Mouse (Mus musculus) gastrocnemius, adult 8-10 months (tissue): ENCODE data around the gene Olfr6. TPM values are rescaled to one million over a fixed set of nuclear protein-coding genes. Genes with fewer than 3 reads are reported as not detected.
"Not testable (repeated sequence)": the region's sequence is repeated elsewhere in the genome, so short reads cannot be mapped to it uniquely, and the experiment has no call there.

Source experiments
- DNase-seq, 2 experiments: peaks; one replicate each; pipeline ENCODE4 v3.0.0; 2022; ENCODE audit warnings: low spot score in 2 of 2
- total RNA-seq, 4 experiments: library from RNA; stranded (reverse); gene quantifications; 2 replicates each; pipeline ENCODE4 v1.2.4; 2022

Gene Olfr6
- total RNA-seq = not detected

DNA sequence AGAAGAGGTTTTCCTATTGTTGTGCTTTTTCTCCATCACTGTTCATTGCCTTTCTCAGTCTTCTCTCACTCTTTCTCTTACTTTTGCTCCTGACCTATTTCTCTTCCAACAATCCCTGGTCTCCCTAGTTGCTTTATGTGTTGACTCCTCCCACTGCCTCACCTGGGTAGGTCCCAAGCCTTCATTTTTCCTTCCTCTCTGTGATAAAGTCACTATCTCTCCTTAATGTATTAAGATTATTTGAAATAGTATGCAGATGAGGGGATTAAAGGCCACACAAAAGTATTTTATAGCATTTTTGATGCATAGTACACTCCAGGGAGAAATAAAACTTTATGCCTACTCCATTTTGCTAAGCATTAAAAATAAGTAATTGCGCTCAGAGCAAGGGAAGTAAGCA lies at the start of gene Olfr6:
TSS of gene Olfr6 (minus strand) at position 101 of the 400 bp plus-strand sequence.
- DNase-seq = no peak

- DNase-seq = no peak
Measured at GRCm38 (mm10) chr7:107005972-107006371, 42.2 kb upstream of the Olfr6 start, which contains the start of gene Olfr2. Gene Olfr2 (minus strand): TSS chr7:107006072.

DNA sequence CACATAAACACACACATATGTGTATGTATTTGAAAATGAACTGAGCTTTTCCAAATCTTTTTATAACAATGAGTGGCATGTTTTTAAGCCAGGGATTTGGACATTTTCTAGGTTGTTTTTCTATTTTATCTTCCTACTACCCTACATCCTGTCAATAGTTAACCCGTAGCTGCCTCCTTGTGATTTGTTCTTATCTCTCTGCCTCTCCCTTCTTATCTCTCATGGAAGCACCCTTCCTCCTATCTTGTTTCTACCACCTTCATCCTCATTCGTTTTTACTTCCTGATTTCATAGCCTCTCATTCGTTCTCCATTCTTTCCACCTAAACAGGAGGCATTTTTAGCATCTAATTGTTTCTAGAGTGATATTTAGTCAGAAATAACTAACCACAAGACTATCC lies 40.4 kb upstream of the Olfr6 start:
- DNase-seq = no peak

DNA sequence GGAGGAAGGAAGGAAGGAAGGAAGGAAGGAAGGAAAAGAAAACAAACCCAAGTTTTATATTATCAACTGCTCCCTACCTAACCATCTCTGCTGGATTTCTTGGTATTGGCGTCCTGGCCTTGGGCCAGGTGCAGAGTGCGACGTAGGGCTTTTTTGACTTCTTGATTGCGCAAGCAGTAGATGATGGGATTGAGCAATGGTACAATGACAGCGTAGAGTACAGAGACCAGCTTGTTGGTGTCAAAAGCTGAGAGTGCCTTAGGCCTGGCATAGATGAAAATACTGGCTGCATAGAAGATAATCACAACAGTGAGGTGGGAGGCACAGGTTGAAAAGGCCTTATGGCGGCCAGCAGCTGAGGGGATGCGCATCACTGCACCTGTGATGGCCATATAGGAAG lies 37.1 kb upstream of the Olfr6 start:
- no peak for DNase-seq

GRCm38 (mm10) chr7:106985236-106985635 lies 21.5 kb upstream of the Olfr6 start:
- no peak for DNase-seq

DNA sequence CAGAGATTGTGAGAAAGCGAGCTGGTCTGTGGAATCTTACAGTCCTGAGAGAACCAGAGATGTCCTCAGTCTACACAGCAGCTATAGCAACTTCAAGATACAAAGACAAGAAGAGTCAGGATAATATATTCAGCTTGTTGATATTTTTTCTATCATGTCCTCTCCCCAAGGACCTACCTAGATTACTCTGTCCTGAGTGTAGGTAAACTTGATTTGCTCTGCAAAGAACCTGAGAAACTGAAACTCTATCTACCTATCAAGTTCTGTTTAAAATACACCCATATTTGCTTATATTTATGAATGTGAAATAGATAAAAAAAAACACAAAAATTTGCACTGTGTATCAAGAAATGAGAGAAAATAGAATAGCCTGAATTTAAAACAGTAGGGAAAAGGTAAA lies 11.6 kb upstream of the Olfr6 start, which contains the start of gene Olfr711:
TSS of gene Olfr711 (minus strand) at position 101 of the 400 bp plus-strand sequence.
- no peak for DNase-seq

DNA sequence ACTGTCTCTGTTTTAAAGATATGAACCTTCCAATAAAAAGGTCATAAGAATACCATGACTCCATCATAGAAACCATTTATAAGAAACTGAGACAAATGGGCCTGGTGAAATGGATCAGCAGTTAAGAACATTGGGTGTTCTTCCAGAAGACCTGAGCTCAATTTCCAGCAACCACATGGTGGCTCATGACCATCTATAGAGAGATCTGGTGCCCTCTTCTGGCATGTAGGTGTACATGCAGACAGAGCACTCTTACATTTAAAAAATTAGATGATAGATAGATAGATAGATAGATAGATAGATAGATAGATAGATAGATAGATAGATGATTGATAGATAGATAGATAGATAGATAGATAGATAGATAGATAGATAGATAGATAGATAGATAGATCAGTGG lies 3.8 kb upstream of the Olfr6 start:
- not testable (repeated sequence) for DNase-seq

- DNase-seq = no peak
Measured at GRCm38 (mm10) chr7:106948212-106948611, 15.5 kb downstream of the Olfr6 start, which contains the start of gene Olfr710. Gene Olfr710 (minus strand): TSS chr7:106948312.

DNA sequence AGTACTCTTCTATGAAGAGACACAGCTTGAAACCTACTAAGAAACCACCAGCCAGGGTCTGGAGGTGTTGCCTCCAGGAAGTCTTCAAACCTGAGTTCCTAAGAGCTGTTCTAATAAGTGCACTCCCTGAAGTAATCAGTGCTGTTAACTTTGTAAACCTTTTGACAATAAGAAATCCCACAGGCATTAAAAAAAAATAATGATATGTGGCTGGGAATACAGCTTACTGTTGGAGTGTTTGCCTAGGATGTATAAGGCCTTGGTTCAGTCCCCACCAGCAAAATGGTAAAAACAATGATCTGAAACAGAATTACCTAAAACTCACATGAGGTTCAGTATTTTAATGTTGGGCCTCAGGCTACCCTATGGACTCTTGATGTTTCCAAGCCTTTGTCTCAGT lies 31.6 kb downstream of the Olfr6 start, which contains the start of gene Olfr709-ps1:
TSS of gene Olfr709-ps1 (minus strand) at position 101 of the 400 bp plus-strand sequence.
- DNase-seq = no peak

DNA sequence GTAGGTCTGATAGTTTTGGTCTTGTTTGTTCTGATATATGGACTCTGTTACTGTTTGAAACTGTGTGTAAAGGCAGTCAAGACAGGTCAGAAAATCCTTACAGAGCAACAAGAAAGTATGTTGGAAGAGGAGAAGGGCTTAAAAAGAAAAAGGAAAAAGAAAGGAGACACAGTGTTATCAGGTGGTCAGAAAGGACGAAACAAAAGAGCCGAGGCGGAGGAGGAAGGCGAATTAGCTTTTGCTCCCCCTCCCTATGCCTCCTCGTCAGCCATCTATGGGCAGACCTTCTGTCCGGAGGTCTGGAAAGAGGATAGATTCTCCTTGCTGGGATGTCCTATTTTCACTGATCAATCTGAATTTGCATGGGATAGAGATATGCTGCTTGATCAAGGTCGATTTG lies 42.8 kb downstream of the Olfr6 start:
- DNase-seq = not testable (repeated sequence)

DNA sequence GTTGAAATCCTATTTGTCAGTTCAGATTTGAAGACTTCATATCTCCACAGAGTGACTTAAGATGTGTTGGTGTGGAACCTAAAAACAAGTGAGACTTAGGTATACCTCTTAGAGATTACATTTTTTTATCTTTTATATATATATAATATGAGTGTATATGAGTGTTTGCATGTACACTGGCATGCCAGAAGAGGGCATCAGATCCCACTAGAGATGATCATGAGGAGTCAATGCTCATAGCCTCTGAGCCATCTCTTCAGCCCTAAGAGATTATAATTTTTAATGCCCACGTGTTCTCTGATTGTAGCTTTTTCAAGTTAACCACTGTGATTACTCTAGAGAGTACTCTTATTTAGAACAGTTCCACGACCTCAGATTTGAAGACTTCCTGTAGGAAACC lies 56.1 kb downstream of the Olfr6 start, which contains the start of gene Olfr1532-ps1:
TSS of gene Olfr1532-ps1 (plus strand) at position 326 of the 400 bp plus-strand sequence.
- DNase-seq = no peak

Other genes starting within 250 kb of the Olfr6 start
- gene Olfr695, start 247.5 kb downstream of the Olfr6 start, total RNA-seq = not detected
- gene Olfr697, start 221.5 kb downstream of the Olfr6 start, total RNA-seq = not detected
- not detected for gene Olfr698, start 208.5 kb downstream of the Olfr6 start, total RNA-seq
- gene Olfr699, start 170.7 kb downstream of the Olfr6 start, total RNA-seq = not detected
- not detected for gene Olfr700, start 155.1 kb downstream of the Olfr6 start, total RNA-seq
- not detected for gene Olfr701, start 149.8 kb downstream of the Olfr6 start, total RNA-seq
- gene Olfr702, start 130.0 kb downstream of the Olfr6 start, total RNA-seq = not detected
- gene Olfr703, start 120.6 kb downstream of the Olfr6 start, total RNA-seq = not detected
- not detected for gene Olfr704, start 100.8 kb downstream of the Olfr6 start, total RNA-seq
- gene Olfr705, start 87.0 kb downstream of the Olfr6 start, total RNA-seq = not detected
- gene Olfr706, start 75.8 kb downstream of the Olfr6 start, total RNA-seq = not detected
- gene Olfr707, start 62.7 kb downstream of the Olfr6 start, total RNA-seq = not detected
- not detected for gene Olfr1532-ps1, start 55.9 kb downstream of the Olfr6 start, total RNA-seq
- not detected for gene Olfr709-ps1, start 31.7 kb downstream of the Olfr6 start, total RNA-seq
- gene Olfr710, start 15.6 kb downstream of the Olfr6 start, total RNA-seq = not detected
- gene Olfr711, start 11.5 kb upstream of the Olfr6 start, total RNA-seq = not detected
- gene Olfr2, start 42.1 kb upstream of the Olfr6 start, total RNA-seq = not detected
- gene Olfr713, start 67.2 kb upstream of the Olfr6 start, total RNA-seq = not detected
- gene Olfr714, start 107.0 kb upstream of the Olfr6 start, total RNA-seq = not detected
- not detected for gene Olfr17, start 129.3 kb upstream of the Olfr6 start, total RNA-seq
- gene Olfr715b, start 146.4 kb upstream of the Olfr6 start, total RNA-seq = not detected
- not detected for gene Olfr715, start 167.1 kb upstream of the Olfr6 start, total RNA-seq
- not detected for gene Olfr716, start 174.4 kb upstream of the Olfr6 start, total RNA-seq
- not detected for gene Nlrp14, start 203.1 kb upstream of the Olfr6 start, total RNA-seq
- not detected for gene Rbmxl2, start 245.5 kb upstream of the Olfr6 start, total RNA-seq